Mouse (Mus musculus) stomach, postnatal 0 days (tissue): ENCODE measurements around the gene Sds. TPM values are rescaled to one million over a fixed set of nuclear protein-coding genes. Genes with fewer than 3 reads are reported as not detected.
A peak's percentile ranks its signal among the peaks of the same experiment; 100 is the strongest.

Experiments used
- ATAC-seq: fragments of 200-750 bp; cut with Nextera tagmentation; 2 replicates; pipeline ENCODE4 v1.8.0; 2017; ENCODE audit not compliant: low FRiP score, low TSS enrichment
- DNase-seq: peaks from one replicate; pipeline ENCODE4 v3.0.0-alpha.2; 2016; ENCODE audit warnings: low spot score
- H3K27ac ChIP-seq: fragments of 300-500 bp; sonication (generic); replicated peaks from 2 replicates; pipeline ENCODE4 v1.5.1; 2014; ENCODE audit warnings: mild to moderate bottlenecking, control low read depth
- H3K27me3 ChIP-seq: fragments of 300-500 bp; sonication (generic); 2 replicates; pipeline ENCODE4 v1.6.1; 2014; ENCODE audit warnings: low read length; ENCODE audit not compliant: control insufficient read depth, insufficient read depth
- H3K36me3 ChIP-seq: fragments of 300-500 bp; sonication (generic); 2 replicates; pipeline ENCODE4 v1.6.1; 2014; ENCODE audit warnings: low read length, mixed read lengths; ENCODE audit not compliant: control insufficient read depth, insufficient read depth
- H3K4me1 ChIP-seq: fragments of 300-500 bp; sonication (generic); replicated peaks from 2 replicates; pipeline ENCODE4 v1.6.1; 2014; ENCODE audit warnings: antibody characterized with exemption; ENCODE audit not compliant: control insufficient read depth, insufficient read depth
- H3K4me2 ChIP-seq: fragments of 300-500 bp; sonication (generic); replicated peaks from 2 replicates; pipeline ENCODE4 v1.6.1; 2014; ENCODE audit warnings: low read depth, mild to moderate bottlenecking, control low read depth, moderate library complexity
- H3K4me3 ChIP-seq: fragments of 300-500 bp; sonication (generic); 2 replicates; pipeline ENCODE4 v1.5.1; 2014; ENCODE audit warnings: low read depth, low read length, control low read depth
- H3K9ac ChIP-seq: fragments of 300-500 bp; sonication (generic); 2 replicates; pipeline ENCODE4 v1.6.1; 2014; ENCODE audit warnings: mild to moderate bottlenecking, low read length, control low read depth, mixed read lengths
- H3K9me3 ChIP-seq: fragments of 300-500 bp; sonication (generic); 2 replicates; pipeline ENCODE4 v1.6.1; 2016; ENCODE audit warnings: low read length; ENCODE audit not compliant: control insufficient read depth
- CTCF ChIP-seq: IDR thresholded peaks from 2 replicates; pipeline ENCODE4 v1.5.1; 2016; ENCODE audit warnings: antibody characterized with exemption, low read depth, mild to moderate bottlenecking, moderate library complexity
- EP300 ChIP-seq: optimal IDR thresholded peaks from 2 replicates; pipeline ENCODE3; 2016; ENCODE audit warnings: antibody characterized with exemption
- WGBS: fragments of 180-500 bp; shearing (Covaris S2); extraction: QIAGEN DNeasy Blood & Tissue Kit; methylation state at CpG from one replicate; pipeline ENCODE4 v1.1.7; 2014; 5-methylcytosine and 5-hydroxymethylcytosine counted together
- polyA plus RNA-seq: library from polyadenylated mRNA; unstranded; fragments of >200 nt; fragmentation: Nextera tagmentation; extraction: Ambion mirVana; gene quantifications from 2 replicates; pipeline ENCODE4 v1.2.1, GENCODE M21; 2015

Sds gene
- polyA plus RNA-seq, 1 experiment from 2014 or later, result not detected

- ATAC-seq (no peak), DNase-seq (no peak)
- TF ChIP-seq CTCF (no peak), EP300 (no peak)
- Histone ChIP-seq H3K36me3 (no peaks in the 10 kb centered on the region), H3K27ac (no peak within 1 kb of the TSS), H3K4me3 (no peak within 1 kb of the TSS), H3K4me1 (no peaks in the 10 kb centered on the region), H3K9me3 (no peaks in the 10 kb centered on the region), H3K27me3 (no peaks in the 10 kb centered on the region), H3K9ac (no peak within 1 kb of the TSS), H3K4me2 (no peak within 1 kb of the TSS)
- 60% methylated on average over 8 of the region's 8 CpGs for WGBS
Measured at GRCm38 (mm10) chr5:120472770-120473169, 3.6 kb upstream of the Sds start, which contains the start of gene Sdsl. Gene Sdsl (minus strand): TSS chr5:120472810.

GRCm38 (mm10) chr5:120473361-120473760, 3.0 kb upstream of the Sds start:
- no peaks in the 10 kb centered on the region for H3K36me3 ChIP-seq
- no peak overlapping the region for H3K4me3 ChIP-seq
- no peak overlapping the region for H3K27ac ChIP-seq
- TF ChIP-seq CTCF (no peak), EP300 (no peak)
- no peak overlapping the region for H3K4me2 ChIP-seq
- no peaks in the 10 kb centered on the region for H3K9me3 ChIP-seq
- H3K4me1 ChIP-seq, result no peaks in the 10 kb centered on the region
- ATAC-seq (no peak), DNase-seq (no peak)
- no peak overlapping the region for H3K9ac ChIP-seq
- WGBS, result 80% methylated on average over 2 of the region's 2 CpGs
- H3K27me3 ChIP-seq, result no peaks in the 10 kb centered on the region

GRCm38 (mm10) chr5:120475861-120476260, 465 bp upstream of the Sds start:
- Histone ChIP-seq H3K36me3 (no peaks in the 10 kb centered on the region), H3K9me3 (no peaks in the 10 kb centered on the region), H3K4me2 (no peak overlapping the region), H3K9ac (no peak overlapping the region), H3K4me1 (no peaks in the 10 kb centered on the region), H3K27me3 (no peaks in the 10 kb centered on the region), H3K4me3 (no peak overlapping the region), H3K27ac (no peak overlapping the region)
- DNase-seq, result no peak
- TF ChIP-seq EP300, result no peak
- WGBS, result 46% methylated on average over 8 of the region's 8 CpGs
- ATAC-seq, result no peak

GRCm38 (mm10) chr5:120477993-120478392, 1.7 kb downstream of the Sds start:
- TF ChIP-seq EP300 (no peak), CTCF (no peak)
- H3K9me3 ChIP-seq, result no peaks in the 10 kb centered on the region
- no peak overlapping the region for H3K4me2 ChIP-seq
- ATAC-seq (no peak), DNase-seq (no peak)
- H3K9ac ChIP-seq, result no peak overlapping the region
- no peaks in the 10 kb centered on the region for H3K36me3 ChIP-seq
- 88% methylated on average over 5 of the region's 5 CpGs for WGBS
- H3K4me1 ChIP-seq, result no peaks in the 10 kb centered on the region
- no peak overlapping the region for H3K4me3 ChIP-seq
- H3K27ac ChIP-seq, result no peak overlapping the region
- H3K27me3 ChIP-seq, result no peaks in the 10 kb centered on the region

GRCm38 (mm10) chr5:120479538-120479937, 3.2 kb downstream of the Sds start:
- no peaks in the 10 kb centered on the region for H3K36me3 ChIP-seq
- H3K9me3 ChIP-seq, result no peaks in the 10 kb centered on the region
- H3K27ac ChIP-seq, result no peak overlapping the region
- TF ChIP-seq CTCF (peak; percentile 30; the same call in 1 of the 2 replicates), EP300 (no peak)
- H3K27me3 ChIP-seq, result no peaks in the 10 kb centered on the region
- H3K4me1 ChIP-seq, result no peaks in the 10 kb centered on the region
- H3K4me2 ChIP-seq, result no peak overlapping the region
- 58% methylated on average over 4 of the region's 4 CpGs for WGBS
- ATAC-seq, result no peak
- H3K9ac ChIP-seq, result no peak overlapping the region
- DNase-seq, result no peak
- H3K4me3 ChIP-seq, result no peak overlapping the region

- H3K36me3 ChIP-seq, result peaks cover 2% of the 10 kb centered on the region; the same call in 1 of the 2 replicates
- no peak overlapping the region for H3K27ac ChIP-seq
- H3K4me2 ChIP-seq, result no peak overlapping the region
- WGBS, result 83% methylated on average over 9 of the region's 9 CpGs
- DNase-seq (no peak), ATAC-seq (no peak)
- no peak overlapping the region for H3K9ac ChIP-seq
- H3K4me1 ChIP-seq, result no peaks in the 10 kb centered on the region
- TF ChIP-seq EP300 (no peak), CTCF (no peak)
- H3K4me3 ChIP-seq, result no peak overlapping the region
- H3K9me3 ChIP-seq, result no peaks in the 10 kb centered on the region
- H3K27me3 ChIP-seq, result no peaks in the 10 kb centered on the region
Measured at GRCm38 (mm10) chr5:120481205-120481604, 4.9 kb downstream of the Sds start.
